Mouse (Mus musculus) liver, embryonic 14.5 days (tissue): ENCODE measurements around the gene Adap1.

Experiments
- CTCF ChIP-seq: IDR thresholded peaks from 2 replicates; pipeline ENCODE4 v1.5.1; 2016; ENCODE audit warnings: antibody characterized with exemption, low read depth, control low read depth
- EP300 ChIP-seq: IDR thresholded peaks from 2 replicates; pipeline ENCODE4 v1.6.1; 2016; ENCODE audit warnings: antibody characterized with exemption, low read depth

DNA sequence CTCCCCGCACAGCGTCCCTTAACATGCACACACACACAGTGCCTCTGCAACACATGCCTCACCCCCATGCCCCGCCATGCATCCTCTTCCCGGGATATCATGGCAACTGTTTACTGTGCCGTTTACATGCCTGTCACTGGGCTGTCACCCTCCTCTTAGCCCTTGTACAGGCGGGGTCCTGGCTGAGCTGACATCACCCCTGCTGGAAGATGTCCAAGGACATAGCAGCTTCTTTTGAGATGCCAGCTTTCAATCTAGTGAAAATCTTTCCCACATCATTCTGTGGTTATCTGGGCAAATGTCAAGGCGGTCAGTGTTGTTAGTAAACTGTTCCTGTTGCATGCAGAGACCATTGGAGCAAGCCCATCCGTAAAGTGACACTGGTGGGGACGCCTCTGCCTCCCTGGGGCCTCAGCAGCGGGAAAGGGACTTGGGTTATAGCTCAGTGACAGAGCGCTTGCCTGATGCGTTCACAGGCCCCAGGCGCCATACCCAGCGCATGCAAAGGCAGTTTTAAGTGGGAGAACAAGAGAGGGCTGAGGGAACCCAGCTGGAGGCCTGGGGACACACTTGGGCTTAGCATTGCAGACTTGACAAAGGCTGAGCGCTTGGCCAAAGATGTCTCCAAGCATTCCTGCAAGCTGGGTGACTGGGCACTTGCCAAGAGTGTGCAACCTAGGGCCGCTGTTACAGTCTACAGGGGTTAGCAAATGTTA lies 54.5 kb downstream of the Adap1 start:
- TF ChIP-seq CTCF (no peak), EP300 (no peak)
